Mouse (Mus musculus) large intestine, adult 2 months (tissue): ENCODE results near the gene Mri1. TPM values are rescaled to one million over a fixed set of nuclear protein-coding genes. Genes with fewer than 3 reads are reported as not detected.
"Not testable (repeated sequence)": the region's sequence is repeated elsewhere in the genome, so short reads cannot be mapped to it uniquely, and the experiment has no call there.

Experiments
- DNase-seq: peaks from one replicate; pipeline ENCODE4 v3.0.0-alpha.2; 2012; ENCODE audit warnings: low read depth, low spot score
- WGBS: fragments of 180-500 bp; shearing (Covaris S2); methylation state at CpG from one replicate; pipeline ENCODE4 v1.1.7; 2018; 5-methylcytosine and 5-hydroxymethylcytosine counted together
- polyA plus RNA-seq: library from polyadenylated mRNA; depleted of rRNA; stranded (reverse); fragments of >200 nt; gene quantifications from 2 replicates; pipeline ENCODE4 v1.2.3, GENCODE M21; 2012; rRNA removed

Gene Mri1
- polyA plus RNA-seq: 23.6 and 35.9 TPM in 2 replicates

DNA sequence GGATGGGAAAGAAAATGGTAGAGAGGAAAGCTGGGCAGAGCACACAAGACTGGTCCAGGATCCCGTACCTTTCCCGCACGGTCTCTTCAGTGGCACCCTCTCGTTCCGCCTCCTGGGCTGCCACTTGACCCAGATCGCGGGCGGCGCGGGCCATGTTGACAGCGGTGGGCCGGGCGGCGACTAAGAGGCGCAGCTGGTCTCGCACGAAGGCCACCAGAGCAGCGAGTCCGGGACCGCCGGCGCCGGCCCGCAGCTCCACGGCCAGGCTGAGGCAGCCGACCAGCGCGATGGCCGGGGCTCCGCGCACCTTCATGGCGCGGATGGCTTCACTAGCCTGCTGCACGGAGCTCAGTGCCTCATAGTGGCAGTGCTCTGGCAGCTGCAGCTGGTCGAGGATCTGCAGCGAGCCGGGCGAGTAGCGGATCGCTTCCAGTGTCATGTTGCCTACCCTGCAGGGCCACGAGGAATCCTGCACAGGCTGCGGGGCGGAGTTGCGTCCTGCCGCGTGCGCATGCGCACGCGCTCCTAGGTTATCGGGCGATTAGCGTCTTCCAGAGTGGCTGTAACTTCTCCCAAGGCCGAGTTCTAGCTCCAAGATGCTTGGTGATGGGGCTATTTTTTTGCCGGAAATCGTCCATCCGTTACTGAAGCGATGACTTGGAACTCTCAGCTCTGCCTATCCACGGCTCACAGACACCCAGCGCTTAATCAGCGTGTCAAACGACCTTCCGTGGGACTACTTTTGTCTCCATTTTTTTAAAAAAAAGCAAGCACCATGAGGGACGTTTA, at the start of gene Mri1:
Gene Mri1, minus strand, starts transcription at position 505 of the 789 bp plus-strand sequence.
- WGBS: under 1% methylated on average over 64 of the region's 64 CpGs
- DNase-seq: peak; percentile 57

GRCm38 (mm10) chr8:84303951-84304350, 46.8 kb upstream of the Mri1 start:
- WGBS: 73% methylated on average over 2 of the region's 2 CpGs
- no peak for DNase-seq

DNA sequence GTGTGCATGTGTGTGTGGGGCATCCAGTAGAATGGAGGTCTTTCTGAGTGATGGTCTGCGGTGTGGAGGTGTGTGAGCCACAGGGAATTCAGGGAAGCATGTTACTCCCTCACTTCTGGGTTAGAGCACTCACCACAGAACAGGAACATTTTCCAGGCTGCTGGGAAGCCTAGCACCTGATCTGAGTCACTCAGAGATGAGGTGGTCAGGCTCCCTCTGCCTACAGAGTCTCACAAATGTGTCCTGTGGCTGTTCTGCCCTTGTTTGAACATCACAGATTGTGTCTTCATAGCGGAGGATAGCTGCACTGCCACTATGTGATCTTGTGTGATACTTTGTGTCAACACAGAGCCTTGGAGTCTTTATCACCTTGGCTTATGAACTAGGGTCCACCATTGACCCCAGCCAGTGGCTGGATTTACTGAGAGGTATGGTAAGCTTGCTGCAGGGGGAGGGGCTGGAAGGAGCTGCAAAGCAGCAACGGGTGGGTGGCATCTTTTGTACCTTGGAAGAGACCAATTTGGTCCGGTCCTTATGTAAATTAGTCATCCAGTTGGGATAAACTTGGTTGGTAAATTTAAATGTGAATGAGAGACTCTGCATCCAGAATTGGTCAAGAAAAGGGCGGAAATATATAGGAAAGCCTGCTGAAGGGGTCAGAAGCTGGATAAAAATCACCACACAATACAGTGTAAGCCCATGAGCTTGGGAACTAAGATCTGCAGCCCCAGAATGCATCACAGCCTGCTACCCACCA, 40.1 kb upstream of the Mri1 start:
- no peak for DNase-seq
- WGBS: 69% methylated on average over 5 of the region's 5 CpGs

DNA sequence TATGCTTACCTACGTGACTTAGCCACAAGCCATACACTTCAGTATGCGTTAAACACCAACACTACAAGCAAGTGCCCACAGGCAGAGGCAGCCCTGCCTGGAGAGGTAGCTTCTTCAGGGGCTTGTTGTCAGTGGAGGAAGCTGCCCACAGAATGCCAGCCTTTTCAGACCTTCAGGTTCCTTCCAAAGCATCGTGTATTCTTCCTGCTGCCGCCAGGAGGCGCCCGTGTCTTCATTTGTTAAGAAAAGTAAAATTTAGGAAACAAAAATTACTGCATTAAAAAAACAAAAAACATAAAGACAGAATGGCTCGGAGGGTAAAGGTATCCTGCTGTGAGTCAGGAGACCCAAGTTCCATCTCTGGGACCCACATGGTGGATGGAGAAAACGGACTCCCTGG, 34.6 kb upstream of the Mri1 start:
- DNase-seq: peak; percentile 29
- WGBS: 27% methylated on average over 8 of the region's 8 CpGs

DNA sequence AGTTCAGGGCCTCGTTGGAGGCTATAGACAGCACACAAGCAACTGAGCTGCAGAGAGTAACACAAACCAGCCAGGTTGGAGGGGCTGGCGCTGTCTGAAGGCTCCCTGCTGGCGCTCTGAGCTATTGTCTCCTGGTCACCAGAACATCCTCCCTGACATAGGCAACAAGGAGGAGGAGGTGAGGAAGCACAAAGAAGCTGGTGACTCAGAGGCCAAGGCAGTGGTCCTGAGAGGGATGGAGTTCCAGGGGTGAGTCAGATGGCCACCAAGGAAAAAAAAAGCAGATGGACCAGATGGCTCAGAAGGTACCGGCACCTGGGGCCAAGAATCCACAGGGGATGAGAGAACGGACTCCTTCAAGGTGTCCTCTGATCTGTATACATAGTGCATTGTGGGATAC, 34.0 kb upstream of the Mri1 start:
- no peak for DNase-seq
- 73% methylated on average over 5 of the region's 5 CpGs for WGBS

DNA sequence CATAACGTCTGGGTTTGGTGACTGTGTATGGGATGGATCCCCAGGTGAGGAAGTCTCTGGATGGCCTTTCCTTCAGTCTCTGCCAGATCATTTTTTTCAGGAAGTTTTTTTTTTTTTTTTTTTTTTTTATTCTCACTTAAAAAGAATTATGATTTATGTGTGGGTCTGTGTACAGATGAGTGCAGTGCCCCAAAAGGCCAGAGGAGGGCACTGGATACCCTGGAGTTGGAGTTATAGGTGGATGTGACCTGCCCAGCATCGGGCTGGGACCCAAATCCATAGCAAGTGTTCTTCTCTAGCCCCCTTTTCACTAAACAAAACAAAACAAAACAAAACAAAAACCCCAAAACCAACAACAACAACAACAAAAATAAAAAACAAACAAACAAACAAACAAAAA, 31.8 kb upstream of the Mri1 start:
- DNase-seq: no peak
- WGBS: 49% methylated on average over 2 of the region's 2 CpGs

DNA sequence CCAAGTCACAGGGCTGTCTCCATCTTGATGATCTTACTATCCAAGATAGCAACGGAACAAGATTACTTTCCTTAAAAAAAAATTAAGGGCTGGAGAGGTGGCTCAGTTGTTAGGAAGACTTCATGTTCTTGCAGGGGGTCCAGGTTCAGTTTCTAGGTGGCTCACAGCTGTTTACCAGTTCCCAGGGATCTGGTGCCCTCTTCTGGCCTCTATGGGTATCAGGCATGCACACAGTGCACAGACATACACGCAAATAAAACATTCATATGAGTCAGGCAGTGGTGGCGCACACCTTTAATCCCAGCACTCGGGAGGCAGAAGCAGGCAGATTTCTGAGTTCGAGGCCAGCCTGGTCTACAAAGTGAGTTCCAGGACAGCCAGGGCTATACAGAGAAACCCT, 28.5 kb upstream of the Mri1 start:
- 58% methylated on average over 5 of the region's 5 CpGs for WGBS
- not testable (repeated sequence) for DNase-seq

DNA sequence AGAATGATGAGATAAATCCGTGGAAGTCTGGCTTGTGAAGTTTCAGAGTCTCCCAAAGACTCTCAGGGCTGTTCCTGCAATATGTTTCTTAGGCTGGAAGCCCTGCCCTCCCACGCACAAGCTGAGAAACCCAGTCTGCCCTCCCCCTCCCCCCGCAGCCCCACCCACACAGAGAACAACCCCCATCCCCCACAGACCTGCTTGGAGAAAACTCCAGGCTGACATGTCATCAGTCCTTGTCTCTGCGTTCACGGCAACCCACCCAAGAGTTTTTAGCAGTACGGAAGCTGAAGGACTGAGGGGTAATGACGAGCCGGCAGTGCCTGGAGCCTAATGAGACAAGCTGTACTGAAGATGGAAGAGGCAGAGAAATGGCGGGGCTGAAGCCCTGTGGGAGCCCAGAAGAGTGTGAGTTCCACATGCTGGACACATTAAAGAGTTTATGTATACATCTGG, 27.5 kb upstream of the Mri1 start:
- 28% methylated on average over 9 of the region's 9 CpGs for WGBS
- DNase-seq: no peak

- WGBS: 66% methylated on average over 10 of the region's 10 CpGs
Measured at GRCm38 (mm10) chr8:84280777-84281176, 23.7 kb upstream of the Mri1 start.

GRCm38 (mm10) chr8:84276447-84276846, 19.3 kb upstream of the Mri1 start:
- 64% methylated on average over 1 of the region's 1 CpGs for WGBS
- no peak for DNase-seq

More at GRCm38 (mm10) chr8:84280777-84281176, 23.7 kb upstream of the Mri1 start:
- DNase-seq: no peak

DNA sequence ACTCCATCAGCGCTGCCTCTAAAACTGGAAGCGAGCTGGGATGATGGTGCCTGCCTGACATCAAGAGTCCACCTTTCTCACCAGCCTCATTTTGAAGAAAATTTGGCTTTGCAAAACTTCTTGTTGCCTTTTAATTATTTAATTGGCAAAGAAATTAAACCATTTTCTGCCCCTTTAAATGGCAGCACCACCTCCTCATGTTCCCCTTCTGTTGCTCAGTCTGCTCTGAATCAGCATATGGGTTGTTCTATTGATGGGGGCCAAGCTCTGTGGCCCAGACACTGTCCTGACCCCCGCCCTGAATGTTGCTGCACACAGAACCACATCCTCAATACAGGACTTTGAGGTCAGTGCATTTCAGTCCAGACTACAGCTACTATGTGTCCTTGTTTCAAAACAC, 16.8 kb upstream of the Mri1 start:
- DNase-seq: no peak
- 81% methylated on average over 3 of the region's 3 CpGs for WGBS

- WGBS: 85% methylated on average over 4 of the region's 4 CpGs
- DNase-seq: no peak
Measured at GRCm38 (mm10) chr8:84272302-84272701, 15.2 kb upstream of the Mri1 start.

- DNase-seq: peak; percentile 98
- under 1% methylated on average over 44 of the region's 44 CpGs for WGBS
Measured at GRCm38 (mm10) chr8:84269950-84270773, 13.0 kb upstream of the Mri1 start, which contains the start of gene Ccdc130. Ccdc130 (minus strand) TSS chr8:84270380.

GRCm38 (mm10) chr8:84261098-84261497, 4.0 kb upstream of the Mri1 start:
- WGBS: 92% methylated on average over 4 of the region's 4 CpGs
- DNase-seq: no peak

DNA sequence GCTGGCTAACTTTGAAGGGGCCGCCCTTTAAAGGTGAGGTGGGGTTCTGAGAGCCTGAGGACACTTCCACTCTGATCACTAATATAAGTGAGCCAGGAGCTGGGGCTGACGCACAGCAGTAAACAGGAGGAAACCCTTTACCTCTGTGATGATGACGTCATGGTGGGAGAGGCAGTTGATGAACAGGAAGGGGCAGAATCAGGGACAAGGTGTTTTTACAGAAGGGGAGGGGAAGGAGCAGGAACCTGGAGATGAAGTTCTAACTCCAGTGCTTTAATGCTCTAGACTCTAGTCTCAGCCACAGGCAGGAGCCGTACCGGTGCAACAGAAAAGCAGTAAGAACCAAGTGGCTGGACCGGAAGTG, 686 bp downstream of the Mri1 start:
- DNase-seq: peak; percentile 73

GRCm38 (mm10) chr8:84255858-84256257, 1.3 kb downstream of the Mri1 start:
- WGBS: 82% methylated on average over 3 of the region's 3 CpGs
- DNase-seq: no peak

More for the DNA sequence above, 686 bp downstream of the Mri1 start:
- 10% methylated on average over 6 of the region's 6 CpGs for WGBS

DNA sequence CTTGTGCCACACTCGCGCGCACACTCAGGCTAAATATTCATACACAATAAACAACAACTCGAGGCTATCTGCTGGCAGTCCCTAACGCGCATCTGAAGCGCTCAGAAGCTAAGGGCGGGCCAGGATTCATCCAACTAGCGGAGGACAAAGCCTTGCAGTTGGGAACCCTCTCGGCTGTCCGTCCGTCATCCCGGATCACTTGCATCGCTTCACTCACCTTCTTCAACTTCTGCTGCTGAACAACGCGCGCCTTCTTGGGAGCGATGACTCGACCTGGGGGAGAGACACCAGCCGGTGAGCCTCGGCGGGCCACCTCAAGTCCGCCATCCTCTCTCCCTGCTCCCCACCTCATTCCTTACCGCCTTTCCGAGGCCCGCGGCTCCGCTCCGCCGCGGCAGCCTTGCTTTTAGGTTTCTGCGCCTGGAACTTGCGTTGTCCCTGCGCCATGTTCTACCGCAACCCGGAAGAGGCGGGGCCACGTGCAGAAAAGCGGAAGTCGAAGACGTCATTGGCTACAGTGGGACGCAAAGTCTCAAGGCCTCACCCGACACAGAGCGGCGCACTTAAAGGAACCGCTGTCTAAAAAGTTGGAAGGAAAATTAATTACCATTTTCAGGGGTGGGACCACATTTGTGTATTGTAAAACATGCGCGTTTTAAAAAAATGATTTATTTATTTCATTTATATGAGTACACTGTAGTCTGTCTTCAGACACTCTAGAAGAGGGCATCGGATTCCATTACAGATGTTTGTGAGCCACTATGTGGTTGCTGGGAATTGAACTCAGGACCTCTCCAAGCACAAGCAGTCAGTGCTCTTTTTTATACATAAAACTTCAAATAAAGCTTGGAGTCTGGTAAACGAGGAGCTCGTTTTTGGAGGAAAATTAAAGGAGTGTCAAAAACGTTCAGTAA, 7.6 kb downstream of the Mri1 start, which contains the start of gene D8Ertd738e:
Gene D8Ertd738e, minus strand, starts transcription at position 463 of the 914 bp plus-strand sequence.
- 3% methylated on average over 52 of the region's 52 CpGs for WGBS

GRCm38 (mm10) chr8:84241821-84242220, 15.3 kb downstream of the Mri1 start:
- DNase-seq: peak; percentile 24

More for the DNA sequence above, 7.6 kb downstream of the Mri1 start, which contains the start of gene D8Ertd738e:
- DNase-seq: peak; percentile 86

DNA sequence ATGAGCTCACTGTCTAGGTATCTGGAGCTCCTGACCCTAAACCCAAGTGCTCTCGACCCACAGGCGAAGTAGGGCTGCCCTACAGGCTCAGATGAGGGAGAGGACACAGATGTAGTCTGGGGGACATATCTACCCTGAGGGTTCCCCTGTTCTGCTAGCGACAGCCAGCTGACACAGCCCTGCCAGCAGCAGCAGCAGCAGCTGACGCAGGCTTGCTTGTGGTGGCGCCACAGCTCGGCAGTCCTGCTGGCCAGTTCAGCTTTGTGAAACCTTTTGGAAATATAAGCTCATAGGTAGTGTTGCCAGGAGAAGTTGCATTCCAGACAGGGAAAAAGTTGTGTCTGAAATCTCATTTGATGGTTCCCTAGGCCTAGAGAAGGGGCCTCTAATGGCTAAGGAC, 16.0 kb downstream of the Mri1 start:
- DNase-seq: no peak
- WGBS: 68% methylated on average over 6 of the region's 6 CpGs

More at GRCm38 (mm10) chr8:84241821-84242220, 15.3 kb downstream of the Mri1 start:
- 23% methylated on average over 2 of the region's 2 CpGs for WGBS
